Mouse (Mus musculus): Measurements from ENCODE around the gene Jakmip3. TPM values are rescaled to one million over a fixed set of nuclear protein-coding genes. Genes with fewer than 3 reads are reported as not detected.

Jakmip3 gene
- total RNA-seq, 2 experiments from 2014 or later: 4.4 to 5.4 TPM

DNA sequence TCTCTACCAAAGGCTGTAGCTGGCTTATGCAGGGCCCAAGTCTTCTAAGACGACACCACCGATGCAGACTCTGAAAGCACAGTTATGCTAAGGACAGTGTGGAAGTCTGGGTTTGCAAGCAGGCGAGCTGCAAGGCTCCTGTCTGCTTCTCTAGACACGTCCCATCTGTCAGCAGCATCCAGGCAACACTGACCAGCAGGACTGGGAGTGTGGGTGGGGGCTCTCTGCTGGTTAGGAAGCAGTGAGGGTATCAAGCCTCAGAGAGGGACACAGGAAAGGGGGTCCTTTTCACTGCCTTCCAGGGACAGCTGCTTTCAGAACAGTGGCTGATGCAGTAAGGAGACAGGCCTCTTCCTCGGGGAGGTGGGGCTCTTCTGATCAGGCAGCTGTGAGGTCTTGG lies 86.6 kb downstream of the Jakmip3 start:
- no peak for DNase-seq (ENCODE audit: low spot score in 2 of 2)

DNA sequence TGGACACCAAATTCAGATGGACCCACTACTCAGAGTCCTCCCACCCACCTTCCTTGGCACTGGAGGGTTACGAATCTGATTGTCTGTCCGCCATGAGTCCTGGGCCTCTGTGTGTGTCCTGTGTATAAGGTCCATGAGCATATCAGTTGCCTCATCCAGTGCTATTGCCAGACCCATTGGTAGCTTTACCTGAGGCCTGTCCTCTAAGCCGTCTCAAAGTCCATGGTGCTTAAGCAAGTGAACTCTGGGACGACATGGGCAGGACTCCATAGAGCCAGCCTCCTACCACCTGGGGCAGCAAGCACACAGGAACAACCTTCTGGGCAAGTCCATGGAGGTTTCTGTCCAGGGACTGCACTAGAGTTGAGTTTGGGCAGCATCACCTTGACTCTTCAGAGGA lies 90.7 kb downstream of the Jakmip3 start:
- no peak for DNase-seq (ENCODE audit: low spot score in 2 of 2)

DNA sequence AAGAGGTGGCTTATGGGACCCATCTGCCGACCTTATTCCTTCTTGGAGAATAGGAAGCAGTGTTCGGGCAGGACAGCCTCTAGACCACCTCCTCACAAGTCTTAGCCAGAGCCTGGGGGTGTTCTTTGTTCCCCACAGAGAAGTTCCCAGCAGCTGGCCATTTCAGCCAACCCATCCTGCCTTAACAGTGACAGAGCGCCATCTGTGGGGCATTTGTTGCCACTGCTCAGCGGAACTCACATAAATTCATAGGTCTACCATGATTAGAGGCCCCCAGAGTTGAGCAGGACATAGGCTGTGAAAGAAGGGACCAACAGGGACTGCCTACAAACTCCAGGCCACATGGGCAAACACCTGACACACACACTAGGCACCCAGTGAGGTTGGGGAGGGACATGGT lies 122.9 kb downstream of the Jakmip3 start:
- DNase-seq (ENCODE audit: low spot score in 2 of 2): no peak

DNA sequence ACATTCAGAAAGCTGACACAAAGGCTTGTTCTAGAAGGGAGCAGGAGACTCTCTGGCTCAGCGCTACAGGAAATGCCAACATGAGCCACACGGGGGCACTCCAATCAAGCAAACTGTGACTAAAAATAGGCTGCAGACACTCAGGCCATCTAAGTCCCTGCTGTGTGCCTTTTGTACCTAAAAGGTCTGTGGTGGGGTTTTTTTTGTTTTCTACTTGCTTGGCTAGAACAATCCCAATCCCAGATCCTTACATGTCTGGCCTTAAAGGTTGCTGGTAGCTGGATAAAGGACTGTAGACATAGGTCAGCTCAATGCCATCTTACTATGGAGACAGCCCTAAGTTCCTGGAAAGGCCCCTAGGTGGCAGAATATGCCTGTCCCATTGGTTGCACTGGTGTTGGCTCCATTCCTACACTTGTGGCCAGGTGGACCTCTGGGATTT lies 127.7 kb downstream of the Jakmip3 start:
- peak; percentile 64 to 69 for DNase-seq (ENCODE audit: low spot score in 2 of 2)

DNA sequence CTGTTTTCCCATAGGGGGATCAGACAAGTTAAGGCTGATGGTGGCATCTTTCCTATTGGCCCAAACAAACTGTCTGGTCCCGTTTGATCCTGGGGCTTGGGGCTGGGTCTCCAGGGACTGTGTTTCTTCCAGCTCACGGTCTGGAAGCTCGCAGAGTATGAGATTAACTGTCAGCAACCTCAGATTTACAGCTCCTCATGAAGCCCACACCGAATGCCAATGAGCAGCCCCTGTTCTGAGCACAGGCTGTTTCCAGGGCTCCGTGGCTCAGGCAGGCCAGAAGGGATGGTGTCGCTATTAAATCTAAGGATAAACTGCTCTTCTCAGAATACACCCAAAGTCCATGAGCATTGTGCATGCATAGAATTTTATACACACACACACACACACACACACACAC lies 133.7 kb downstream of the Jakmip3 start:
- DNase-seq (ENCODE audit: low spot score in 2 of 2): no peak

DNA sequence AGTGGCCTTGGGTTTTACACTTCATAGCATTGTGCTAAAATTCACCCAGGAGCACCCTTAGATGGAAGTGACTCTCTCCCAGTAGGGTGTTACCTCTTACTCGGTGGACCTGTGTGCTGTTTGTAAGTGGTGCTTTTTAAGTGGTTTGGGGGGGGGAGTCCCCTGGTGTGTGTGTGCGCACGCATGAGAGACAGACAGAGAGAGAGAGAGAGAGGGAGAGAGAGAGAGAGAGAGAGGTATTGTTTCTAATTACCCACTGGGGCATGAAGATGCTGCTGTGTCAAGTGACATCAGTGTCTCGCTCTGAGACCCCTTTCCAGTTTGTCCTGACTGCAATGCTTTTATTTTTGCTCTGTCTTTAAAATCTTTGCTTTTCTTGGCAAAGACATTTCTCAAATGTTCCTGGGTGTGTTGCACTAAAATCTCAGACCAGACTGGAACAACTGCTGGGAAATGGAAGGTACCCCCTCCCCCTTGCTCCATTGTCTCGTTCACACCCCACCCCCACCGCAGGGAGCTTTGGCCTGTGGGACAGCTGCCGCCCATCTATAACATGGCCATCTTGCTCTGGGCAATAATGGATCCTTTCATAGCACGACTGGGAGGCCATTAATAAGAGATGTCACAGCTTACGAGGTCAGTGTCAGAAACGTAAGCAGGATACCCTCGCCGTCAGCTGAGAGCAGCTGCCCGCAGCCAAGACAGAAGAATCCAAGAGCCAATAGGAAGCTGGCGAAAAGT lies 134.7 kb downstream of the Jakmip3 start:
- no peak for DNase-seq (ENCODE audit: low spot score in 2 of 2)

DNA sequence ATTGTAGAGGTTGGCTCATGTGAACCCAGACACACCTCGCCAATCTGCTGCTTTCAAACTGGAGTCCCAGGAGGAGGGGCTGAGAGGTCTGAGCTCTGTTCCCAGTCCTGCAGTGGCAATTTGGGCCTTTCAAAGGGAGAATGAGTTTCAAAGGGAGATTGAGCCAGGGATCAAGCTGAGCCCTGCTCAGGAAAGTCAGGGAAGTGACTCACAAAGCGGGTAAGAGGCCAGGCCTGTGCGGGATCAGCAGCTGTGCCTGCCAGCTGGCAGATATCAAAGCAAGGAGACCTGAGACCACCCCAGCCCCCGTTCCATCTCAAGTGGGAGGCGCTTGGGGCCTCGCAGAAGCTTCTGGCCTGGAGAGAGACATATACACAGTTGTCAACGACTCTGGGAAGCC lies 136.8 kb downstream of the Jakmip3 start:
- no peak for DNase-seq (ENCODE audit: low spot score in 2 of 2)

DNA sequence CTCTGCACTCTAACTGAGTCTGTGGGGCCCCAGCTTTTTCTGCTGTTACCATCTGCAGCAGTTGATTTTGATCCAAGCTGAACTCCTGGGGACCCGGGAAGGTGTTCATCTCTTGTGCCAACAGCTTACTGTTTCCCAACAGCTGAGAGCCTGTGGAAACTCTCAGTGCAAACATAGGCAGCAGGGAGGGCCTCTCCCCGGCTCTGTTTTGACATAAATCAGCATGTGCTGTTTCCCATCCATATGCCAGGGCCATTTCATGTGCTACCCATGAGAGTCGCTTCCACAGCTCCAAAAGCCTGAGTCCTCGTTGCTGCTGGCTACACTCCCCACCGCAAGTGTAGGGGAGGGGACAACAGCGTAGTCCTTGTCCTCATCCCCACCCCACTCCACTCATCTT lies 137.7 kb downstream of the Jakmip3 start:
- no peak for DNase-seq (ENCODE audit: low spot score in 2 of 2)

DNA sequence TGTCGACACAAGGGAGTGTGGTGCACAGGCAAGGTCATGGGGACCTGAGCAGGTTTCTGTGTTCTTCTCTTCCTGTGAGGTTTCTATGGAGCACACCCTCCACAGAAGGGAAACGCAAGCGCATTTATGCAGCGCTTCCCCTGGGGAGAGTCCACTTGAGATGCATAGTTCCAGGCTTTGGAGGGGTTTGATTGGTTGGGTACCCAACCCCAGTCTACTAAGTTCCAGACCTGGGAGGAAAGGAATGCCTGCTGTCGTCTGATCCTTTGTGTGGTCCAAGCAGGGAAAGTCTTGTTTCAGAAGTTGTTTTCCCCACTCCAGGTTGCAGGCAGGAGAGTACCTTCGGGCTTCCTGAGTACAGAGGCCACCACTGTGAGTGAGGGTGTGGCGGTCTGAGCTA lies 138.6 kb downstream of the Jakmip3 start:
- DNase-seq (ENCODE audit: low spot score in 2 of 2): no peak

DNA sequence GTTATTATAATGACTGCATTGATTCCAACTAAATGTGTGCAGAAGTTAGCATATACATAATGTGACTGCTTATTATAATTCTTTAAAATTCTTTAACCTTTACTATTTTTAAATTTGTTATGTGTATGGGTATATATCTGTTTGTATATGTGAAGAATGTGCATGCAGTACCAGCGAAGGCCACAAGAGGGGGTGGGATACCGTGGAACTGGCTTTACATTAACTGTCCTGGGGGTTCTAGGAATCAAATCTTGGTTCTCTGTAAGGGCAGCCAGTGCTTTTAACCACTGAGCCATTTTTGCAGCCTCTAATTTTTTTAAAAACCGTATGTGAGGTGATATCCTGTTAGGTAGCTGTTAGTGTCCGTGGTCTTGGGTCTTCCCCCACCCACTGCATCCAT lies 140.2 kb downstream of the Jakmip3 start:
- no peak for DNase-seq (ENCODE audit: low spot score in 2 of 2)

DNA sequence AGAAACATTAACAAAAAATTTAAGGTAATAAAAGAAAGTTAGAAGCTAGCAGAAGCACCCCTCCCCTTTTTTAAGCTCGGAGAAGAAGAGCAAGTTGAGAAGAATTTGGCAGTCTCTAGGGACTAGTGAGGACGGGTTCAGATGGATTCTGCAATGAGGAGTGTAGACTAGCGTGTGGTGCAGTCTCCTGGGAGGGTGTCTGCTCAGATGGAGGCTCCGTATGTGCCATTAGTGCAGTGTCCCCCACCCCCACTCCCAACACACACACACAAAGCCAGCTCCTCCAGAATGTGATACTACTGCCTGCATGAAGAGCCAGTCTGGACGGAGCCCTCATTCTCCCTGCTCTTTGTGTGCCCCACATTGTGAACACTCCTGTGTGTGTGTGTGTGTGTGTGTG lies 140.6 kb downstream of the Jakmip3 start:
- DNase-seq (ENCODE audit: low spot score in 2 of 2): no peak

DNA sequence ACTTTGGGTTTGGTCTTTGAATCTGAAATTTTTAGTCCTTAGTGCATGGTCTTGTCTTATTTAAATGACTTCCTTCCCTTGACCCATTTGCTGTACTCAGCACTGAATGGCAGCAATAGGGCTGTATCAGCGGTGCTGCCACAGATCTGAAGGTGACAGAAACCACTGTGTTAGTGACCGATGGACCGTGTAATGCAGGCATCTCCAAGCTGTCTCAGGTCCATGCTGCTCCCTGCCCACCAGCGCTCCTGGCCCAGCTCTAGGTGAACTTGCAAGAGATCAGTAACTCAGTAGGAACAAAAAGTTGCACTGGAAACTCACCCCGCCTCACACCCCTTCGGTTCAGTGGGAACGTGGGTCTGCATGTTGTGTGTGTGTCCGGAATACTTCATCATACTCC lies 141.8 kb downstream of the Jakmip3 start:
- DNase-seq (ENCODE audit: low spot score in 2 of 2): no peak

DNA sequence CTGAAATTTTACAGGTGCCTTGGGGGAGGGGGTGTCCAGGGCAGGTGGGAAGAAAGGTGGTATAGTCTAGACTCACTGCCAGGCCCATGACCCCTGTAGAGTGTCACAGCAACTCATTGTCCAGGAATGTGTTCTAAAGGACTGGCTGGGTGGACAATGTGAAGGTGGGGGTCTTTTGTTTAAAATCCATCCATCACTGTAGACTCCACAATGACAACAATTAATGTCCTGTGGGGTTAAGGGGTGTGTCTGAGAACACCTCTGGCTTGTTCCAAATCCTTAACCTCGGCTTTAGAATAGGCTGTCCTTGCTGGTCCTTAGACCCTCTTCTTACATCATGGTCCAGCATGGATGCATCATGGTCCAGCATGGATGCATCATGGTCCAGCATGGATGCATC lies 143.8 kb downstream of the Jakmip3 start:
- DNase-seq (ENCODE audit: low spot score in 2 of 2): no peak

DNA sequence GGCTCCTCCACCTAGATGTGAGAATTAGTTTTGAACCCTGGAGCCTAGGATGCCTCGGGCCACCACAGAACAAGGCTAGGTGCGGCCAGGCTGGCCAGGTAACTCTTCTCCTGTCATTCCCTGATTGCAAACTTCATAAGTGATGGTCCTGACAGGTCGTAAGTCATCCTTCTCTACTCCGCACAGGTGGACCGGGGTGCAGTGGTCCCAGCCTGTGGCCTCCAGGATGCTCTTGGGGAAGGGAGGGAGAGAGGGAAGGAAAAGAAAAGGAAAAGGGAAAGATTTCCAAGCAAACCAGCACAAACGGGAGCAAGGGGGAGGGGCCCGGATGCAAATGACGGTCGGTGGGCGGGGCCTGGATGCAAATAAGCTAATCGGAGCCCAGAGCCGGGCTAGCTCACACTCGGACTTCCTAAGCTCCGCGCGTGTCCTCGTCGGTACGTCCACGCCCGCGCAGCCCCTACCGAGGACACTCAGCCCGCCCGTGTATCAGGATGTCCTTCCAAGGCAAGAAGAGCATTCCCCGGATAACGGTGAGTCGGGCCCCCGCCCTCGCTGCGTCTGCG lies 145.2 kb downstream of the Jakmip3 start, which contains the start of gene Dpysl4:
TSS of gene Dpysl4 (plus strand) at position 373 of the 566 bp plus-strand sequence.
- peak; percentile 42 to 55 for DNase-seq (ENCODE audit: low spot score in 2 of 2)

DNA sequence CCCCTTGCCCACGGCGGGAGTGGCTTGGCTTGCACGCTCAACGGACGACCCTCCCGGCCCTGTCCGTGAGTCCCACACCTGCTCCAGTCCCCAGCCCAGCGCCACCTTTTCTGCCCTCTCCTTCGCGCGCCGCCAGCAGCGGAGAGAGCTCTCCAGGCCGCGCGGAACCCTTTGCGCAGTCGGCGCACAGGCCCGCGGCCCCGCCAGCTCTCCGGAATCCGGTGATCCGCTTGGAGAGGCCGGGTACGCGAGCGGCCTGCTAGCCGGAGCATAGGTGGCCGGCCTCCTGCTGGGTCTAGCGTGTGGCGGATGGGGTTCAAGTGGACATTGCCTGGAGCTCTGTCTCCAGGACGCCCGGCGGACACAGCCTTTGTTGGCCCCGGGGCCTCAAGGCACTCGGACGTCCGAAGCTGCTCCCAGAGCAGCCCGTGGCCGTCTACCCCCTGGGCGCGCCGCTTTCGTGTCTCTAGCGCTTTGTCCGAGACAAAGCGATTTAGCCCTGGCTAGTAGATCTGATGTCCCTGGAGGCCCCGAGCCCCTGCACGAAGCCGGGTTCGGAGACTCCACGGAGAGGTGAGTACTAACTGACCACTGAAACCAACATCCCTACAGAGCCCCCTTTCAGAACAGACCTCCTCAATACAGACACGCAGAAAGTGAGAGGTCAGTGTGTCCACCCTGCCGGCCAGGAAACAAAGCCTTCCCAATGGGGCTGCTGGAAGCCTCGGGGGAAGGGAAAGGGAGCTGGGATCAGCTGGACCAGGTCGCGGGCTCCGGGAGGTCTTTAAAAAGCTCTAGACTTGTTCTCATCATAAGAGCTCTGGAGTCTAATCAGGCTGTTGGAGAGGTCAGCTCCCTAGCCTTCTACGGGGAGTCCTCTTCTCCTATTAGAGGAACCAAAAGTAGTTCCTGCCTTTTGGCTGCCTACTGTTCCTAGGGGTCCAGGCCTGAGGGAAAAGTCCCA lies 145.9 kb downstream of the Jakmip3 start:
- DNase-seq (ENCODE audit: low spot score in 2 of 2): peak; percentile 16 to 33

DNA sequence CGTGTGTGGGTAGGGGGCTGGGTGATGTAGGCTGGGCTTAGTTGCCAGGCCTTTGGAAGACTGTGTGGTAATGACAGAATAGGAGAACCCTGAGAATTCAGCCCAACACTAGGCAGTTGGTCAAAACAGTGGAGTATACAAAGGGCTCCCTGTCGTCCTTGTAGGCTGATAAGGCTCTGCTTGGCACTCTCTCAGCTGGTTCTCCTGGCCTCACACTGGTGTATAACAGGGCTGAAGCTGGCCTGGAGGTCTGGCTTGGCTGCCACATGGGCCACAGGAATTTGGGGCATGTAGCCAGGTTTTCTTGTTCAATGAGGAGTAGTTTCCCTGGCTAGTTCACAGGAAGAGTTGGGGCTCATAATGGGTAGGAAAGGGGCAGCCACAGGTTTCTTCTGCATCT lies 147.3 kb downstream of the Jakmip3 start:
- DNase-seq (ENCODE audit: low spot score in 2 of 2): no peak

DNA sequence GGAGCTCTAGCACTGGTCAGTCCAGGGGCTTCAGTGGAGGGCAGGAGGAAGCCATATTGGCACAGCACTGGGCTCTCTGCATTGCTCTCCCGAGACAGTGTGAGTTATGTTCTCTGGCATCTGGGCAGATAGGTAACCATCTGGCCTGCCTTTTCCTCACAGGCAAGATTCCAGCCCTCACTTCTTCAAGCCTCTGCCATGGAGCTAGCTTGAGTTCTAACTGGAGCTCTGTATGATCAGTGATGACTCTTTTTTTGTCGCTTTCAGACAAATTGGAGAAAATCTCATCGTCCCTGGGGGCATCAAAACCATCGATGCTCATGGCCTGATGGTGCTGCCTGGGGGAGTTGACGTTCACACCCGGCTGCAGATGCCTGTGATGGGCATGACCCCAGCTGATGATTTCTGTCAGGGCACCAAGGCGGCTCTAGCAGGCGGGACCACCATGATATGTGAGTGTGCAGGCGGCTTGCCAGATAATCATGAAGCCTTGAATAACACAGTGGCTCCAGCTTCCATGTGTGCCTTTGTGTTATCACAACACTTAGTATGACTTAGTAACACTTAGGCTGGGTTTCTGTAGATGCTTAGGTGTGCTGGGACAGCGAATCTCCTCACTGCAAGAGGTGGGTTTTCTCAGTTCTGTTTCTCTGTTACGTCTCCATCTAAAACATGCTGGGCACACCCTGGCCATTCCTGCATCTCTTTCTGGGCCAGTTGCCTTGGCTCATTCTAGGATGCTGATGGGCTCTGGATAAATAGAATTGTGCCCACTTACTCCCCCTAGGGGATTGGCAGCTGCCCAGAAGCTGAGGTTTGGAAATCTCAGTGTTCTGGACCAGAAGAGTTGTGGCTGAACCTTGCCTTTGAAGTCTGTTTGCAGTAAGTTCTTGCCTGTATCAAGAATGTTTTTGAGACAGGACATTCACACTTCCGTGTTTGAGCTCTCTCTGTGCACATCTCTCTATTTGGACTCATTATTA lies 149.7 kb downstream of the Jakmip3 start:
- no peak for DNase-seq (ENCODE audit: low spot score in 2 of 2)

DNA sequence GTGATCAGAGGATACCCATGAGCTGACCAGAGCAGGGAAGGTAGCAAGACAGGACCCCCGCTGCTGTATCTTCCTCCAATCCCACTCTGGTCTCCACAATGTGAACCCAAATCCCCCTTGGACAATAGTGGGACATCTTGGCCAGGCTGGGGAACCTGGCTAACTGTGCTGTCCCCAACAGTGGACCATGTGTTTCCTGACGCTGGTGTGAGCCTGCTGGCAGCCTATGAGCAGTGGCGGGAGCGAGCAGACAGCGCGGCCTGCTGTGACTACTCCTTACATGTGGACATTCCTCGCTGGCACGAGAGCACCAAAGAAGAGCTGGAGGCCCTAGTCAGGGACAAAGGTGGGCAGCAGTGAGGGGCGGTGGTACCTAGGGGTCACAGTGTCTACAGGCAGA lies 151.2 kb downstream of the Jakmip3 start:
- DNase-seq (ENCODE audit: low spot score in 2 of 2): no peak

DNA sequence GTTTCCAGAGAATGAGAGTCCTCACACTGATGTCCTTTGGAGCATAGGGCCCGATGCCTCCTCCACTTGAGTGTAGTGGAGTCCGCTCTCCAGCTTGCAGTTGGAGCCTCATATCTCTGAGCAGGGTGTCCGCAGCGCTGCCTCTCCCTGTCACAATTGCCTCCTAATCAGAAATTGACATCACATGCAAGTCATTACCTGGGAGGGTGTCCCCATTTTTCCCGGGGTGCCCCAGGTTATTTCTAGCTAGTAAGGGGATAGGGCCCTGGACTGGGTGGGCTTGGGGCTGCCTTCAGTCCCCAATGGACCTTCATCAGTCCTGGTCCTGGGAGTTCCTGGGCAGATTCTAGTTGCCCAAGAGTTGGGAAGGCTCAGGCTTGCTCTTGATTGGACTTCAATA lies 152.1 kb downstream of the Jakmip3 start:
- DNase-seq (ENCODE audit: low spot score in 2 of 2): no peak

DNA sequence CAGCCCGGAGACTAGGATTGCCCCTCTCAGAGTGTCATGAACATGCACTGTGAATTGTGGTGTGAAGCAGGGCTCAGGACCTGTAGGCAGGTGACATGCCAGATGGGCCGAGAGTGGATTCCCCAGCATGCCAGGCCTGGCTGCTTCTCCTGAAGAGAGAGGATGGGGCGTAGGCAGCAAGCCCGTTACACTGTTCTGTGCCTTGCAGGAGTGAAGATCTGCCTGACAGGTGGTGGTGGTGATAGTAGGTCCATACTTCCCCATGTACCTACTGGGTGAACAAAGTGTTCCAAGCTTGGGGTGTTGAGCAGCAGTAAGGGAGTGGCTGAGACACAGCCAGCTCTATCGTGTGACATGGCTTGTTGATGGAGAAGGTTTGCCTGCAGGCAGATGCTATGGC lies 152.6 kb downstream of the Jakmip3 start:
- no peak for DNase-seq (ENCODE audit: low spot score in 2 of 2)

DNA sequence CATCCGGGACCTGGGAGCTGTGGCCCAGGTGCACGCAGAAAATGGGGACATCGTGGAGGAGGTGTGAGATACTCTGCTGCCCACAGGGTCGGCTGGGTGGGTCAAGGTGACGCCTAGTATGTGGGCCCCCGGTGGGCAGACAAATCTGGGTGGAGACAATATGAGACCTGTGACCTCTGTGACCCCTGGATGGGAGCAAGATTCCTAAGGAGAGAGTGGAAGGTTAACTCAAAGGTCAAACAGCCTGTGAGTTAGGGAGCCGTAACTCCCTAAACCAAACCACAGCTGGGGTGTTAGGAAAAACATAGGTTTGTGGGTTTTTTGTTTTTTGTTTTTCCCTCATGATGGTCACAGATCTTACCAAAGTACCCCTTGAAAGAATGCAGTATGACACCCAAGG lies 153.3 kb downstream of the Jakmip3 start:
- no peak for DNase-seq (ENCODE audit: low spot score in 2 of 2)

Measured in adrenal gland, adult 18-20 months (tissue).